Comparison of ENCODE assay signal across 19 mouse cellular contexts in genomic region chr4:154772077-154772462, GRCm38 (mm10).
A peak's percentile ranks its signal among the peaks of the same experiment; 100 is the strongest.
DNase-seq lines count a peak whose midpoint lies in the region; ATAC-seq and TF ChIP-seq lines count a peak whose summit lies in the region.
"Had no signal": no experiment of that assay in that cellular context is flagged by ENCODE, and none has a peak within 500 bp of the region (broad histone marks: within the 10 kb centered on the region; RNA-seq: fewer than 3 reads in every experiment).

No protein-coding gene starts in this region.

- no peaks in the 10 kb centered on the region for H3K27me3 ChIP-seq in forebrain, embryonic 11.5 days (ENCODE audit: control insufficient read depth, insufficient read depth, low read length)
- no peaks in the 10 kb centered on the region for H3K27me3 ChIP-seq in forebrain, postnatal 0 days (ENCODE audit: insufficient read depth, low read length)
- peaks cover 47% of the 10 kb centered on the region for H3K27me3 ChIP-seq in embryonic facial prominence, embryonic 10.5 days (replicated peaks; ENCODE audit: low read depth, poor library complexity, severe bottlenecking)
- H3K27me3 ChIP-seq in limb, embryonic 12.5 days = peaks cover 25% of the 10 kb centered on the region
- no peaks in the 10 kb centered on the region for H3K27me3 ChIP-seq in liver, embryonic 14.5 days (ENCODE audit: control insufficient read depth, insufficient read depth, low read length)
- H3K27me3 ChIP-seq: lung, embryonic 15.5 days had no signal

- no peak for TF ChIP-seq CTCF in forebrain, postnatal 0 days (IDR thresholded peaks at IDR 0.05; ENCODE audit: low read depth)
- no peak for TF ChIP-seq CTCF in liver, embryonic 14.5 days (IDR thresholded peaks at IDR 0.05; ENCODE audit: low read depth)

- H3K36me3 ChIP-seq in forebrain, embryonic 11.5 days (ENCODE audit: control insufficient read depth, insufficient read depth, low read length) = no peaks in the 10 kb centered on the region
- H3K36me3 ChIP-seq in forebrain, postnatal 0 days (ENCODE audit: insufficient read depth) = no peaks in the 10 kb centered on the region
- H3K36me3 ChIP-seq in embryonic facial prominence, embryonic 10.5 days (replicated peaks) = no peaks in the 10 kb centered on the region
- no peaks in the 10 kb centered on the region for H3K36me3 ChIP-seq in limb, embryonic 12.5 days
- H3K36me3 ChIP-seq in liver, embryonic 14.5 days (replicated peaks; ENCODE audit: control insufficient read depth, insufficient read depth, low read depth) = no peaks in the 10 kb centered on the region
- H3K36me3 ChIP-seq: lung, embryonic 15.5 days had no signal

- ATAC-seq in forebrain, embryonic 11.5 days (replicated peaks; ENCODE audit: low FRiP score) = 0 out of 2 replicates have a peak, but pooled peaks have one; percentile 18
- ATAC-seq in forebrain, postnatal 0 days = no peak
- ATAC-seq in limb, embryonic 12.5 days (ENCODE audit: insufficient number of reproducible peaks, insufficient read depth, low FRiP score, low TSS enrichment, low read depth) = no peak
- ATAC-seq in liver, embryonic 14.5 days (ENCODE audit: insufficient read depth) = peak; percentile 43; the same call in 1 of the 2 replicates
- ATAC-seq: CD4-positive, CD25-positive, alpha-beta regulatory T cell, adult 4 months; forebrain, embryonic 13.5 days; Patski had no signal

- WGBS in forebrain, embryonic 11.5 days = 83% methylated on average over 4 of the region's 4 CpGs
- 60% methylated on average over 4 of the region's 4 CpGs for WGBS in forebrain, postnatal 0 days
- WGBS in embryonic facial prominence, embryonic 10.5 days = 39% methylated on average over 4 of the region's 4 CpGs
- WGBS in limb, embryonic 12.5 days = 18% methylated on average over 4 of the region's 4 CpGs
- WGBS in liver, embryonic 14.5 days (ENCODE audit: insufficient replicate concordance) = 56% methylated on average over 4 of the region's 4 CpGs

- H3K4me3 ChIP-seq in forebrain, embryonic 11.5 days (ENCODE audit: low read depth, low read length) = no peak overlapping the region
- H3K4me3 ChIP-seq in forebrain, postnatal 0 days (ENCODE audit: low read depth, low read length) = no peak overlapping the region
- H3K4me3 ChIP-seq in embryonic facial prominence, embryonic 10.5 days = no peak overlapping the region
- H3K4me3 ChIP-seq in limb, embryonic 12.5 days (replicated peaks) = no peak overlapping the region
- H3K4me3 ChIP-seq in liver, embryonic 14.5 days (ENCODE audit: insufficient read depth in 1 of 2, low read depth in 2 of 2, low read length in 2 of 2) = no peak overlapping the region
- H3K4me3 ChIP-seq: forebrain, embryonic 13.5 days; lung, embryonic 15.5 days had no signal

- H3K4me1 ChIP-seq in forebrain, embryonic 11.5 days (replicated peaks; ENCODE audit: control insufficient read depth, insufficient read depth, low read length) = 0 out of 2 replicates have a peak, but pooled peaks cover 2% of the 10 kb centered on the region
- H3K4me1 ChIP-seq in forebrain, postnatal 0 days (ENCODE audit: insufficient read depth) = no peaks in the 10 kb centered on the region
- H3K4me1 ChIP-seq in embryonic facial prominence, embryonic 10.5 days = peaks cover 64% of the 10 kb centered on the region
- H3K4me1 ChIP-seq in limb, embryonic 12.5 days (replicated peaks) = peaks cover 43% of the 10 kb centered on the region
- peaks cover 0 to 8% of the 10 kb centered on the region in 2 experiments; a peak in 2 of 4 replicates for H3K4me1 ChIP-seq in liver, embryonic 14.5 days (replicated peaks; ENCODE audit: control insufficient read depth in 2 of 2, insufficient read depth in 2 of 2, low read length in 1 of 2)
- H3K4me1 ChIP-seq: lung, embryonic 15.5 days had no signal

- no peak overlapping the region for H3K27ac ChIP-seq in forebrain, embryonic 11.5 days (ENCODE audit: low read depth, low read length)
- H3K27ac ChIP-seq in forebrain, postnatal 0 days (ENCODE audit: low read depth, low read length) = no peak overlapping the region
- H3K27ac ChIP-seq in embryonic facial prominence, embryonic 10.5 days (replicated peaks) = peak overlapping the region; percentile 80
- H3K27ac ChIP-seq in limb, embryonic 12.5 days = peak overlapping the region; percentile 58
- no peak overlapping the region for H3K27ac ChIP-seq in liver, embryonic 14.5 days
- H3K27ac ChIP-seq: forebrain, embryonic 13.5 days; hindbrain, embryonic 14.5 days; kidney, postnatal 0 days; lung, embryonic 15.5 days had no signal

- TF ChIP-seq EP300 in liver, embryonic 14.5 days (IDR thresholded peaks at IDR 0.05; ENCODE audit: low read depth) = no peak

- DNase-seq in forebrain, embryonic 11.5 days (ENCODE audit: low spot score) = no peak
- no peak for DNase-seq in forebrain, postnatal 0 days
- DNase-seq in embryonic facial prominence, embryonic 10.5 days (ENCODE audit: low spot score) = no peak
- no peak for DNase-seq in liver, embryonic 14.5 days (ENCODE audit: low read depth in 3 of 3, low spot score in 3 of 3)
- DNase-seq in lung, postnatal 14 days = no peak
- no peak for DNase-seq in retina, postnatal 1 day
- DNase-seq: adrenal gland, adult 8-10 months; cerebellum, adult 9-11 months; gastrocnemius, postnatal 25 days; heart, postnatal 14 days; layer of hippocampus, postnatal 36 days had no signal

- no peaks in the 10 kb centered on the region for H3K9me3 ChIP-seq in forebrain, embryonic 11.5 days (ENCODE audit: control insufficient read depth, low read length)
- H3K9me3 ChIP-seq in forebrain, postnatal 0 days (ENCODE audit: low read length) = no peaks in the 10 kb centered on the region
- no peaks in the 10 kb centered on the region for H3K9me3 ChIP-seq in embryonic facial prominence, embryonic 10.5 days
- no peaks in the 10 kb centered on the region for H3K9me3 ChIP-seq in limb, embryonic 12.5 days
- no peaks in the 10 kb centered on the region for H3K9me3 ChIP-seq in liver, embryonic 14.5 days (ENCODE audit: control insufficient read depth, low read length)
- H3K9me3 ChIP-seq: forebrain, embryonic 13.5 days; lung, embryonic 15.5 days had no signal

- H3K9ac ChIP-seq in forebrain, embryonic 11.5 days (ENCODE audit: low read length) = no peak overlapping the region
- H3K9ac ChIP-seq in forebrain, postnatal 0 days = no peak overlapping the region
- H3K9ac ChIP-seq in limb, embryonic 12.5 days (replicated peaks) = no peak overlapping the region
- no peak overlapping the region for H3K9ac ChIP-seq in liver, embryonic 14.5 days (replicated peaks)
- H3K9ac ChIP-seq: forebrain, embryonic 13.5 days; hindbrain, embryonic 14.5 days; lung, embryonic 15.5 days had no signal

- no peak overlapping the region for H3K4me2 ChIP-seq in forebrain, embryonic 11.5 days (ENCODE audit: low read depth, low read length, severe bottlenecking)
- no peak overlapping the region for H3K4me2 ChIP-seq in forebrain, postnatal 0 days (ENCODE audit: low read depth)
- H3K4me2 ChIP-seq in limb, embryonic 12.5 days = no peak overlapping the region
- no peak overlapping the region for H3K4me2 ChIP-seq in liver, embryonic 14.5 days (ENCODE audit: low read depth)
- H3K4me2 ChIP-seq: forebrain, embryonic 13.5 days; hindbrain, embryonic 14.5 days; lung, embryonic 15.5 days; midbrain, embryonic 11.5 days had no signal

Comparison
In these comparisons a context has a peak if more than half of its experiments do, and no peak if none do; other contexts are left out.
1. ATAC-seq: peak in forebrain, embryonic 11.5 days (single experiment) and liver, embryonic 14.5 days (single experiment); none in forebrain, postnatal 0 days (single experiment) and limb, embryonic 12.5 days (single experiment).
2. H3K27ac ChIP-seq: peak in embryonic facial prominence, embryonic 10.5 days (single experiment) and limb, embryonic 12.5 days (single experiment); none in forebrain, embryonic 11.5 days (single experiment), forebrain, postnatal 0 days (single experiment) and liver, embryonic 14.5 days (single experiment).